11 mouse cellular contexts compared by ENCODE assay signal in genomic region chr17:87882594-87882993, GRCm38 (mm10). TPM values are rescaled to one million over a fixed set of nuclear protein-coding genes. Genes with fewer than 3 reads are reported as not detected.
DNase-seq lines count a peak whose midpoint lies in the region; ATAC-seq and TF ChIP-seq lines count a peak whose summit lies in the region.
"Had no signal": no experiment of that assay in that cellular context is flagged by ENCODE, and none has a peak within 500 bp of the region (broad histone marks: within the 10 kb centered on the region; RNA-seq: fewer than 3 reads in every experiment).

No protein-coding gene starts in this region.

- H3K4me1 ChIP-seq in heart, embryonic 12.5 days (replicated peaks), result peaks cover 8% of the 10 kb centered on the region
- H3K4me1 ChIP-seq in olfactory bulb, adult 2 months (ENCODE audit: control insufficient read depth, insufficient read depth, low read length), result peaks cover 9% of the 10 kb centered on the region

- H3K9ac ChIP-seq in heart, embryonic 12.5 days, result no peak overlapping the region
- H3K9ac ChIP-seq: embryonic facial prominence, embryonic 15.5 days had no signal

- no peaks in the 10 kb centered on the region for H3K79me2 ChIP-seq in C2C12 (ENCODE audit: control insufficient read depth, insufficient read depth)

- H3K9me3 ChIP-seq in heart, embryonic 12.5 days (replicated peaks), result no peaks in the 10 kb centered on the region
- H3K9me3 ChIP-seq: embryonic facial prominence, embryonic 15.5 days had no signal

- TF ChIP-seq POLR2A in olfactory bulb, adult 2 months (IDR thresholded peaks at IDR 0.05; ENCODE audit: insufficient read depth, low read depth, low read length), result no peak

- WGBS in heart, embryonic 12.5 days, result 0% methylated on average over 1 of the region's 1 CpGs
- WGBS in olfactory bulb, adult 2 months, result 77% methylated on average over 1 of the region's 1 CpGs

- H3ac ChIP-seq in C2C12 (ENCODE audit: control insufficient read depth, insufficient read length, low read depth), result no peak overlapping the region

- H3K4me2 ChIP-seq in heart, embryonic 12.5 days, result no peak overlapping the region
- H3K4me2 ChIP-seq: embryonic facial prominence, embryonic 15.5 days had no signal

- H3K4me3 ChIP-seq in heart, embryonic 12.5 days, result no peak overlapping the region
- no peak overlapping the region for H3K4me3 ChIP-seq in C2C12 (ENCODE audit: insufficient read depth, poor library complexity, severe bottlenecking)
- H3K4me3 ChIP-seq in olfactory bulb, adult 2 months (ENCODE audit: insufficient read depth, low read depth, low read length), result no peak overlapping the region
- H3K4me3 ChIP-seq: embryonic facial prominence, embryonic 15.5 days had no signal

- no peak overlapping the region for H3K27ac ChIP-seq in heart, embryonic 12.5 days (ENCODE audit: poor library complexity, severe bottlenecking)
- no peak overlapping the region for H3K27ac ChIP-seq in olfactory bulb, adult 2 months (ENCODE audit: insufficient read depth, low read depth, low read length)
- H3K27ac ChIP-seq: embryonic facial prominence, embryonic 15.5 days had no signal

- TF ChIP-seq CTCF in C2C12 (IDR thresholded peaks at IDR 0.05; ENCODE audit: control insufficient read depth, insufficient read depth, insufficient read length), result peak; percentile 46
- TF ChIP-seq CTCF in olfactory bulb, adult 2 months (IDR thresholded peaks at IDR 0.05; ENCODE audit: insufficient read depth, low read depth, low read length), result peak; percentile 37; the same call in 1 of the 2 replicates

- H3K36me3 ChIP-seq in heart, embryonic 12.5 days, result no peaks in the 10 kb centered on the region
- no peaks in the 10 kb centered on the region for H3K36me3 ChIP-seq in C2C12 (ENCODE audit: control insufficient read depth, insufficient read depth)
- H3K36me3 ChIP-seq: embryonic facial prominence, embryonic 15.5 days had no signal

- no peaks in the 10 kb centered on the region for H3K27me3 ChIP-seq in heart, embryonic 12.5 days (replicated peaks)
- H3K27me3 ChIP-seq in C2C12 (ENCODE audit: control insufficient read depth, insufficient read depth, insufficient read length), result no peaks in the 10 kb centered on the region
- H3K27me3 ChIP-seq: embryonic facial prominence, embryonic 15.5 days had no signal

- DNase-seq in heart, postnatal 25 days (ENCODE audit: low spot score), result no peak
- DNase-seq in ZHBTc4 (ENCODE audit: low read depth, low spot score), result peak; percentile 80
- peak; percentile 59 for DNase-seq in embryo, embryonic 9.5 days (ENCODE audit: extremely low spot score)
- DNase-seq in kidney, postnatal 25 days, result peak; percentile 66 to 77
- DNase-seq in ovary, adult 18-20 months (ENCODE audit: low spot score), result no peak

- no peaks in the 10 kb centered on the region for H3K79me3 ChIP-seq in C2C12 (ENCODE audit: low read depth)

- peak; percentile 51; the same call in 1 of the 2 replicates for ATAC-seq in heart, embryonic 12.5 days (ENCODE audit: insufficient number of reproducible peaks, low FRiP score)

- intact Hi-C loops in heart, postnatal 25 days (cut with DNase I), result loop anchor here (2.0 kb wide), 1 partner anchor 66 kb away; no protein-coding TSS in a partner anchor

TF ChIP-seq in C2C12, 6 proteins besides CTCF, POLR2A, EP300 and RAD21:
- TF ChIP-seq MYOG (IDR thresholded peaks at IDR 0.05; ENCODE audit: control insufficient read depth, extremely low read depth, insufficient read length), result no peak
- no peak for TF ChIP-seq FOSL1 (IDR thresholded peaks at IDR 0.05; ENCODE audit: insufficient read depth, low read length, poor library complexity, severe bottlenecking)
- no peak for TF ChIP-seq CEBPB (IDR thresholded peaks at IDR 0.05; ENCODE audit: low read depth)
- no peak for TF ChIP-seq MAX (IDR thresholded peaks at IDR 0.05)
- TF ChIP-seq USF1 (IDR thresholded peaks at IDR 0.05; ENCODE audit: low read depth), result no peak
- no peak for TF ChIP-seq MYOD1 (IDR thresholded peaks at IDR 0.05; ENCODE audit: control insufficient read depth, insufficient read length, low read depth)

RNA-seq across cellular contexts. Expression of gene Rpl36-ps4, which starts 38.2 kb away (rescaled TPM):
- not detected in 2 replicates for polyA plus RNA-seq in heart, embryonic 12.5 days (2016; fragmentation: Nextera tagmentation; extraction: Ambion mirVana)
- not detected for total RNA-seq in heart, postnatal 25 days (2021)
- polyA plus RNA-seq in C2C12 (2012; fragmentation: generic; extraction: Trizol), result not detected
- polyA plus RNA-seq in olfactory bulb, adult 2 months (2012; ENCODE audit: insufficient read depth, insufficient read length, low replicate concordance, missing spikeins), result not detected in 2 replicates
- polyA plus RNA-seq: embryonic facial prominence, embryonic 15.5 days; liver, embryonic 16.5 days; stomach, embryonic 16.5 days had no signal

Comparison
In these comparisons a context has a peak if more than half of its experiments do, and no peak if none do; other contexts are left out.
1. DNase-seq: peak in ZHBTc4 (single experiment), embryo, embryonic 9.5 days (single experiment) and kidney, postnatal 25 days (2 of 2); none in heart, postnatal 25 days (single experiment) and ovary, adult 18-20 months (single experiment).